Mouse (Mus musculus): ENCODE data around the gene Slc25a21. TPM values are rescaled to one million over a fixed set of nuclear protein-coding genes. Genes with fewer than 3 reads are reported as not detected.

The Slc25a21 gene
- polyA plus RNA-seq, 1 experiment: 20.3 TPM

DNA sequence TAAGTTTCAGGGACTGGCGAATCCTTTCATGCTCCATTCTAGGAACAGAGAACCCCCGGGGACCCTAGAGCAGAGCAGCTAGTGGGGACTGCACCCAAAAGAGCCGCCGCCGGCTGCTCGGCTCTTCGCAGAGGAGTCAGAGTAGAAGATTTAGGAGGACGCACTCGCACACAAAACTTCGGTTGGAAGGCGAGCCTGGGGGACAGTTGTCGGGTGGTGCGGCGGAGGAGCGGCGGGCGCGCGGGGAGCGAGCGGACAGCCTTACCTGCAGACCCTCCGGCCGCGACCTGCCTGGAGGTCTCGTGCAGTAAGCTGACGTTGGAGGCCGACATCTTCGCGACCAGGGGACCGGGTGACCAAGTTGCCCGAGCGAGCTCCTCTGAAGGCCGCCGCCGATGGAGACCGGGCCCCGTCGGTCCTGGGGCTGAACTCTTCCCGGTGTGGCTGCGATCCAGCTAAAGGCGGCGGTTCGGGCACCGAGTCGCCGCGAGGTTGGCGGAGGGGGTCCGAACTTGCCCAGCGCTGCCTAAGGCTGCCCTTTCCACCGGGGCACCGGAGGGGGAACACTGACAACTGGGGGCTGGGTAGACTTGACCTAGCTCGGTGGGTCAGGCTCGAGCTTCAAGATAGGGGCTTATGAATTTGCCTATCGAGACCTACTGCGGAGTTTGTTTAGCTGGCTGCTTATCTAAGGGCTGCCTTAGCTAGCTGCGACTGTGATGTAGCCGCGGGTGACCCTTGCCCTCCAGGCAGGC is 487 bp downstream of the Slc25a21 start:
- no peak for TF ChIP-seq GATA1 (IDR thresholded peaks at IDR 0.05; ENCODE audit: low read length)

DNA sequence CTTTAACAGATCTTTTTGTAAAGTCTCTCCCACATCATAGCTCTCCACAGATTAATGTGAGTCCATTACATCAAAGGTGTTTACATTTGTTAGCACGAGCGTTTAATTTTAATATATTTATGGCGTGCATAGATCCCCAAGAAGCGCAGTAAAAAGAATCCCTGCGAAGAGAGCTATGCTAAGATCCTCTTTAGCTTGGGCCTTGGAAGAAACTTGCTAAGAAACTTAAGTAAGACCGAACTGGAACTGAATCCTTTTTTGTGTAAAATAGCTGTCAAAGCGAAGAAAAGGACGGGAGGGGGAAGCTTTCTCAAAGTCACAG is 1.0 kb downstream of the Slc25a21 start:
- TF ChIP-seq GATA1 (IDR thresholded peaks at IDR 0.05; ENCODE audit: low read length): no peak

GRCm38 (mm10) chr12:57194609-57195008 is 2.7 kb downstream of the Slc25a21 start:
- peak; percentile 8 for TF ChIP-seq GATA1 (IDR thresholded peaks at IDR 0.05; ENCODE audit: low read length)

DNA sequence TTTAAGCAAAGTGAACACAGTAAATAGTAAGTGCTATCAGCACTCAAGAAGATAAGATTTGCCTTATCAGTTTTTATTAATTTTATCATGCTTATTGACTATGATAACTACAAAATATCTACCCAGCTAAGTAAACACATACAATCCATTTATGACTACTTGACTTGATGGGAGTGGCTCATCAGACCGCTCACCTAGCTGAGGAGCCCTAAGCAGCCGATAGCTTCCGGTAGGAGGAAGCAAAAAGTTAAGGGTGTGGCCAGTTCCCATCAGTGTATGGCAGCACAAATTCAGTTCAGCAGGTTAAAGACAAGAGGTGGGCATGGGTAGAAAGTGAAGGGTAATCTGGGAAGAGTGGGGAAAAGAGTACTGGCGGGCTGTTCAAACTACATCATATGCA is 10.2 kb downstream of the Slc25a21 start:
- no peak for TF ChIP-seq GATA1 (IDR thresholded peaks at IDR 0.05; ENCODE audit: low read length)

DNA sequence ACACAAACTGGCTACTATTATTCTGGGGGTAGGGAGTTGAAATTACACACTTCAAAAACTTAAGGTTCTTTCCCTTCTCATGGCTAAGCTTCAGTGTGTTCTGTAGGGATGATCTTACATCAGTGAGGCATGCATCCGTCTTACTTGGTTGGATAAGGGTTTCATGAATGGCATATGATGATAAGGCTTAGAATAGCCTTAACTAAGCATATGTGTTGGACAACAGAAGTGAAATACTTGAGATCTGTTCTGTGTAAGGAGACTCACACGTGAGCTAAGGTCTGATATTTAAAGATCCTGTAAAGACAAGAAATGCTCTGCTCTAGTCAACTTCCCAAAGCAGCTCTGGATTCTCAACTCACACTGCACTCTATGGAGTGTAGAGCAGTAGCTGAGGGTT is 11.1 kb downstream of the Slc25a21 start:
- no peak for TF ChIP-seq GATA1 (IDR thresholded peaks at IDR 0.05; ENCODE audit: low read length)

GRCm38 (mm10) chr12:57185475-57185874 is 11.8 kb downstream of the Slc25a21 start:
- TF ChIP-seq GATA1 (IDR thresholded peaks at IDR 0.05; ENCODE audit: low read length): no peak

DNA sequence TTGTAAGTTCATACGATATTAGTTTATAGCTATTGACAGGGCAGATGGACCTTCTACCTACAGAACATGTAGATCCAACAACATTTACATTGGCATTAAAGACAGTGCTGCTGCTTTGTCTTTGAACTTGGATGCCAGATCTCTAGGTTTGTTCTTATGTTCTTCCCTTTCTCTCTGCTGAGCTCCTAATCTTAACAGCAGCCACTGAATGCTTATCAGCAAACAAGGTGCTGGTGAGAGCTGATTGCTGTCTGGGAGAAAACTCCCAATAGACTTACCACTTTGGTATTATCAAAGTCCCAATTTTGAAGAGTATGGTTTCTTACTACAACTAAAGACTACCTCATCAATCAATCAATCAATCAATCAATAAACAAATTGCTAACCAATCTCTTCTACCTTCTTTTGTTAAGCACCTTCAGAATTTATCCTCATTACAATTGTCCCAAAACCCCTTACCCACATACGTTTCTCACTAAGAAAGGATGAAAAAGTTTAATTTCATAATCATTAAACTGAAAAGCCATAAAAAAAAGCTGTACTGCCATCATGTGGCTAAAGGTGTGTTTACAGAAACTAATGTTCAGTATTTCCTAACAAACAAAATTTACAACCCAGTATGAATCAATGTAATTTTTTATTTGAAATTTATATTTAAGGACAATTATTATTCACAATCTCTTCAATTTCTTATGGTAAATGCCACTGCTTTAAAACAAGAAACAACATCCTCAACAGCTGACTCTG is 12.7 kb downstream of the Slc25a21 start:
- peak; percentile 23 for TF ChIP-seq GATA1 (IDR thresholded peaks at IDR 0.05; ENCODE audit: low read length)

DNA sequence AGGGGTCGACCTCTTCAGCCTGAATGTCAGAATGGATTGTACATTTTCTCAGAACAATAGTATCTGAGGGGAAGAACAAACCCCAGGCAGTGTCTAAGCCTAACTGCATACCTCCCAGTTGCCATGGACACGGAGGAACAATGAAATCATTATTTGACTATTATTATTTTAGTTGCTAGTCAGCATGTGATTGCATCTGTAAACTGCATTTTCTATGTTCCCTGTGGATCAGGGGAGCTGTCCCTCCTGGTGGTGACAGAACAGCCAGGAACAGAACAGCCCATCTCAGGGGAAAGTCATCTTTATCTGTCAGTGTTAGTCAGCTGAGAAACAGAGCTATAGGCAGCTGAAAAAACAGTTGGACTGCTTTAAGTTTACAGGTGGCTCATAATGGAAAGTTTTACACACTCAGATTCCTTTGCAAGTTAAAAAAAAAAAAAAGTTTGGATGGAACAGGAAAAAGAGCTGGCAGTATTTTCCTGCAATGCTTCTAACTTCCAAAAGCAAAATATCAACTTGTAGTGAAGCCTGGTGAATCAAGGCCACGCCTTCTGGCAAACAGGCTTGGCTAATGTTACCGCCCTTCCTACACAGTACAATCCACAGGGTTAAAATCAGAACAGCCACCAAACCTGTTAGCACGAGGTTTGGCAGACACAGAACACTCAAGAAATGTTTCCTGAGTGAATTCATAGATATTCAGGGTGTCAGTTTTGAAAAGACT is 17.6 kb downstream of the Slc25a21 start:
- no peak for TF ChIP-seq GATA1 (IDR thresholded peaks at IDR 0.05; ENCODE audit: low read length)

- TF ChIP-seq GATA1 (IDR thresholded peaks at IDR 0.05; ENCODE audit: low read length): no peak
These were observed 18.5 kb downstream of the Slc25a21 start for GRCm38 (mm10) chr12:57178818-57179217.

- TF ChIP-seq GATA1 (IDR thresholded peaks at IDR 0.05; ENCODE audit: low read length): no peak
These were observed 34.0 kb downstream of the Slc25a21 start for GRCm38 (mm10) chr12:57163294-57163693.

- no peak for TF ChIP-seq GATA1 (IDR thresholded peaks at IDR 0.05; ENCODE audit: low read length)
These were observed 34.4 kb downstream of the Slc25a21 start for GRCm38 (mm10) chr12:57162840-57163239.

GRCm38 (mm10) chr12:57159904-57160303 is 37.4 kb downstream of the Slc25a21 start:
- no peak for TF ChIP-seq GATA1 (IDR thresholded peaks at IDR 0.05; ENCODE audit: low read length)

GRCm38 (mm10) chr12:57158266-57158665 is 39.0 kb downstream of the Slc25a21 start:
- no peak for TF ChIP-seq GATA1 (IDR thresholded peaks at IDR 0.05; ENCODE audit: low read length)

- TF ChIP-seq GATA1 (IDR thresholded peaks at IDR 0.05; ENCODE audit: low read length): no peak
These were observed 58.3 kb downstream of the Slc25a21 start for GRCm38 (mm10) chr12:57138937-57139336.

DNA sequence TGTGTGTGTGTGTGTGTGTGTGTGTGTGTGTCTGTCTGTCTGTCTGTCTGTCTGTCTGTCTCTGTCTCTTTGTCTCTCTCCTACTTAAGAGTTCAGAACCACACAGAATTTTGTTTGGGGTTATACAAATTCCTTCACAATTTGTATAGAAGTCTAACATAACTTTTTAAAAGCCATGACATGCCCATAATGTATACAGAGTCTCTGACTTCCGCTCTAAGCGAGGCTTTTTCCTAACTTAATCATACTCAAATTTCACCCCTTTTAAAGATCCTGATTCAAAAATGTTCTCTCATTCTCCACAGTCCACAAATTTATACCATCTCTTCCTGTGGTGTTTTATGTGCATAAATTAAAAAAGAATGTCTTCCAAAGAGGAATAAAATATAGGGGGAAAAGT is 59.5 kb downstream of the Slc25a21 start:
- no peak for TF ChIP-seq GATA1 (IDR thresholded peaks at IDR 0.05; ENCODE audit: low read length)

GRCm38 (mm10) chr12:57118602-57119001 is 78.7 kb downstream of the Slc25a21 start:
- no peak for TF ChIP-seq GATA1 (IDR thresholded peaks at IDR 0.05; ENCODE audit: low read length)
